Mouse (Mus musculus): Measurements from ENCODE around the gene Gm26558. TPM values are rescaled to one million over a fixed set of nuclear protein-coding genes. Genes with fewer than 3 reads are reported as not detected.

The Gm26558 gene
- total and polyA plus RNA-seq, 2 experiments from 2014 or later = 0.58 to 4.8 TPM

DNA sequence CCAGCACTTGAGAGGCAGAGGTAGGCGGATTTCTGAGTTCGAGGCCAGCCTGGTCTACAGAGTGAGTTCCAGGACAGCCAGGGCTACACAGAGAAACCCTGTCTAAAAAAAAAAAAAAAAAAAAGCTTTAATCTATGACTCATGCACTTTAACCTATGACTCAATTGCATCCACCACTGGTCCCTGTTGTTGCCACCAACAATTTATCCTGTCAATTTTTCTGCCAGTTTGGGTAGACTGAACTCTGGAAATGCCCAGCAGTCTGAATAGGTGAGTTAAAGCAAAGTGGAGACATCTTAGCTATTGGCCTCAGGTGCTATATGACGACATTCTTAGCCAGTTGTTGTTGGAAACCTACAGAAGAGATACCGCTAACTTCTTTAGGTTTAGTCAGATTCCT, 12.4 kb downstream of the Gm26558 start:
- ATAC-seq (no peak), DNase-seq (ENCODE audit: low spot score) (no peak)
- no peak overlapping the region for H3K4me3 ChIP-seq (ENCODE audit: low read length)
- no peaks in the 10 kb centered on the region for H3K27me3 ChIP-seq (ENCODE audit: insufficient read depth, low read length)
- no peaks in the 10 kb centered on the region for H3K36me3 ChIP-seq (ENCODE audit: insufficient read depth, low read length)
- no peak for TF ChIP-seq CTCF (IDR thresholded peaks at IDR 0.05; ENCODE audit: low read depth)
- no peaks in the 10 kb centered on the region for H3K9me3 ChIP-seq (ENCODE audit: low read length)
- no peak overlapping the region for H3K9ac ChIP-seq (replicated peaks; ENCODE audit: low read length)
- H3K4me2 ChIP-seq (ENCODE audit: low read depth, low read length) = no peak overlapping the region
- WGBS = 90% methylated on average over 4 of the region's 4 CpGs
- no peaks in the 10 kb centered on the region for H3K4me1 ChIP-seq (ENCODE audit: insufficient read depth, low read length)
- no peak overlapping the region for H3K27ac ChIP-seq

DNA sequence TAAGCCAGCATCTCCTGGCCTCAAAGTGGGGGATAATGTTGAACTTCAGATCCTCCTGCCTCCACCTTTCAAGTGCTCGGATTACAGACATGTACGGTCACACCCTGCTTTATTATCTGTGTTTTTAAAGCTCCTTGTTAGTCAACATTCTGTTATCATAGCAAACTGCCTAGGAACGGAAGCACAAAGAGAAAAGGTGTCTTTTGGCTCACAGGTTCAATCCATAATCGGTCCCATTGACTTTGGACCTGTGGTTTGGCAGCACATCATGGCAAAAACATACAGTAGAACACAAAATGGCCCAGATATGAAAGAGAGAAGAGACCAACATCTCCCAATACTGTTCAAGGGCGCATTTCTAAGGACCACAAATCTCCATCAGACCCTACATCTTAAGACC, 13.6 kb downstream of the Gm26558 start:
- ATAC-seq (no peak), DNase-seq (ENCODE audit: low spot score) (no peak)
- Histone ChIP-seq H3K27me3 (ENCODE audit: insufficient read depth, low read length) (no peaks in the 10 kb centered on the region), H3K9me3 (ENCODE audit: low read length) (no peaks in the 10 kb centered on the region), H3K36me3 (ENCODE audit: insufficient read depth, low read length) (no peaks in the 10 kb centered on the region), H3K4me1 (ENCODE audit: insufficient read depth, low read length) (no peaks in the 10 kb centered on the region), H3K9ac (replicated peaks; ENCODE audit: low read length) (no peak overlapping the region), H3K27ac (no peak overlapping the region), H3K4me3 (ENCODE audit: low read length) (no peak overlapping the region), H3K4me2 (ENCODE audit: low read depth, low read length) (no peak overlapping the region)
- WGBS = 96% methylated on average over 5 of the region's 5 CpGs
- no peak for TF ChIP-seq CTCF (IDR thresholded peaks at IDR 0.05; ENCODE audit: low read depth)

DNA sequence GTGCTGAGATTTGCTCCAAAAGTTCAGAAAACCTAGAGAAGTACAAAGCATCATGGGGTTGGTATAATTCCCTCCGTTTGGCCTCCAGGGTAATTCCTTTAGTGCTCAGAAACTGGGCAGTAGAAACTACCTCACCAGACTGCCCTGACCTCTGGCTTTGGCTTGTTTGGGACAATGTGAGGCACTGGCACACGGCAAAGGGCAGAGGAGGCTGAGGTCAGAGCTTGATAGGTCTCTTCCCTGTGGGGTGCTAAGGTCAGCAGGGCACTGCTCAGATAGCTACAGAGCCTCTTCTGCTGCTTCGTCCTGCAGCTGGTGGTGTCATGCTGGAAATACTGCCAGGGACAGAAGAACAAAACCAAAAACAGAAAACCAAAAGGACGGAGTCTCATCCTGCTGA, 14.2 kb downstream of the Gm26558 start:
- no peaks in the 10 kb centered on the region for H3K27me3 ChIP-seq (ENCODE audit: insufficient read depth, low read length)
- no peak for DNase-seq (ENCODE audit: low spot score)
- no peak for ATAC-seq
- no peaks in the 10 kb centered on the region for H3K9me3 ChIP-seq (ENCODE audit: low read length)
- H3K4me3 ChIP-seq (ENCODE audit: low read length) = no peak overlapping the region
- WGBS = 27% methylated on average over 4 of the region's 4 CpGs
- H3K4me1 ChIP-seq (ENCODE audit: insufficient read depth, low read length) = no peaks in the 10 kb centered on the region; the same call in 1 of the 2 replicates
- H3K9ac ChIP-seq (replicated peaks; ENCODE audit: low read length) = no peak overlapping the region
- no peak overlapping the region for H3K27ac ChIP-seq
- no peak overlapping the region for H3K4me2 ChIP-seq (ENCODE audit: low read depth, low read length)
- no peaks in the 10 kb centered on the region for H3K36me3 ChIP-seq (ENCODE audit: insufficient read depth, low read length)
- TF ChIP-seq CTCF (IDR thresholded peaks at IDR 0.05; ENCODE audit: low read depth) = no peak

DNA sequence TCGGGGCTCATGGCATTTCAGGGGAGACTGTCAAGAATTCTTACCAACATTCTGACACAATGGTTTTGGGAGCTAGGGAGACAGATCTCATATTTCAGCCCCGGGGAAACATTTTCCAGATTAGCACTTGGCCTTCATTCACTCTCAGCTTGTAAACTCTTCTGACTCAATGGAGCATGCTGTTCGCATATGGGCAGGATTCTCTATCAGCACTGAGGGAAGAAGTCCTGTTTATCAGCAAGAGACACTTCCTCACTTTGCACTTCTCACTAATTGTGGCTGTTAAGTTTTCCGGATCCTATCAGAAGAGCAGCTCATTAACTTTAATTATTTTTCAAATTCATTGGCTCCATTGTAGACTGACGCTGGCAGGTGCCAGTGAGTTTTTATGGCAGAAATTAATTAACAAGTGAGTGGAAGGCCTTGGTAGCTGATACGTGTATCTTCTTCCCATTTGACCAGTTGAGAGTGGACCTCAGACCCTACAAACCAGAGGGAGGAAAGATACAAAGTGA, 16.6 kb downstream of the Gm26558 start:
- no peak overlapping the region for H3K27ac ChIP-seq
- no peaks in the 10 kb centered on the region for H3K27me3 ChIP-seq (ENCODE audit: insufficient read depth, low read length)
- peak; percentile 19 for DNase-seq (ENCODE audit: low spot score)
- no peaks in the 10 kb centered on the region for H3K36me3 ChIP-seq (ENCODE audit: insufficient read depth, low read length)
- no peak for TF ChIP-seq CTCF (IDR thresholded peaks at IDR 0.05; ENCODE audit: low read depth)
- ATAC-seq = no peak
- no peak overlapping the region for H3K9ac ChIP-seq (replicated peaks; ENCODE audit: low read length)
- no peak overlapping the region for H3K4me2 ChIP-seq (ENCODE audit: low read depth, low read length)
- WGBS = 63% methylated on average over 6 of the region's 6 CpGs
- H3K4me1 ChIP-seq (ENCODE audit: insufficient read depth, low read length) = no peaks in the 10 kb centered on the region; the same call in 1 of the 2 replicates
- no peaks in the 10 kb centered on the region for H3K9me3 ChIP-seq (ENCODE audit: low read length)
- H3K4me3 ChIP-seq (ENCODE audit: low read length) = no peak overlapping the region

DNA sequence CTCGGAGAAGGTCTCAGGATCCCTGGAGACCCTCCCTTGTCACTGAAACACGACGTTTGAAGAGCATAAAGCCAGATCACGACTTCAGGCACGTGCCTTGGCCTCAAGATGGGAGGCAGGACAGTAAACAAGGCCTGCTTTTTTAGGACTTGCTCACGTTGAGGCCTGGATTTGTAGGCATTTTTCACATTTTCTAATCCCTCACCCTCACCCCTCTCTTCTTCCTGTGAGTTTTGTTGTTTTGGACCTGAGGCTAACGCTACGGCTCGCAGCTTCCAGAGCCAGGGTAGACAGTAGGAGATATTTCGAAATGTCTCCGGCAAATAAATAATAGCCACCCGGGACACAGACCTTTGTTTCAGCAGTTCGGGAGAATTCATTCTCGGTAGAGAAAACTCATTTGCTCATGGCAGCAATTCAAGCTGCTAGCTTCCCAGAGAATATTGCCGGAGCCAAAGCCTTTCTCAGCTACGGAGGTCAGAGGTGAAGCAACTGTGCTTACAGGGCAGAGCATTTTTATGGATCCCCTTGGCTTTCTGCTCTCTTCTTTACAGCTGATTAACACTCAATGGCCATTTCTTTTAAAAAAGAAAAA, 18.8 kb downstream of the Gm26558 start:
- H3K36me3 ChIP-seq (ENCODE audit: insufficient read depth, low read length) = no peaks in the 10 kb centered on the region
- peak; percentile 45 for DNase-seq (ENCODE audit: low spot score)
- H3K27ac ChIP-seq = peak overlapping the region; percentile 58
- H3K27me3 ChIP-seq (ENCODE audit: insufficient read depth, low read length) = no peaks in the 10 kb centered on the region
- H3K4me2 ChIP-seq (ENCODE audit: low read depth, low read length) = no peak overlapping the region
- H3K9me3 ChIP-seq (ENCODE audit: low read length) = no peaks in the 10 kb centered on the region
- H3K4me3 ChIP-seq (ENCODE audit: low read length) = no peak overlapping the region
- no peak for TF ChIP-seq CTCF (IDR thresholded peaks at IDR 0.05; ENCODE audit: low read depth)
- WGBS = 28% methylated on average over 16 of the region's 16 CpGs
- H3K9ac ChIP-seq (replicated peaks; ENCODE audit: low read length) = no peak overlapping the region
- no peaks in the 10 kb centered on the region; the same call in 1 of the 2 replicates for H3K4me1 ChIP-seq (ENCODE audit: insufficient read depth, low read length)
- no peak for ATAC-seq

DNA sequence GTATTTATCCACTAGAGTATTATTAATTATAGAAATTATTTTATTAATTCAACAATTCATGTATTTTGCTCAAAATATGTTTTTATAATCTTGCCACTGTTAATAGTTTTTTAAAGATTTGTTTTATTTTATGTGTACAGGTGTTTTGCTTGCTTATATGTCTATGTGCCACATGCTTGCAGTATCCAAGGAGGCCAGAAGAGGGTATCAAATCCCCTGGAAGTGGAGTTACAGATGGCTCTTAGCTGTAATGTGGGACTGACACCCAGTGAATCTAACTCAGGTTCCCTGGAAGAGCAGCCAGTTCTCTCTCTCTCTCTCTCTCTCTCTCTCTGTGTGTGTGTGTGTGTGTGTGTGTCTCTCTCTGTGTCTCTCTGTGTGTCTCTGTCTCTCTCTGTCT, 20.9 kb downstream of the Gm26558 start:
- no peaks in the 10 kb centered on the region for H3K36me3 ChIP-seq (ENCODE audit: insufficient read depth, low read length)
- TF ChIP-seq CTCF (IDR thresholded peaks at IDR 0.05; ENCODE audit: low read depth) = peak; percentile 23; the same call in 1 of the 2 replicates
- no peaks in the 10 kb centered on the region; the same call in 1 of the 2 replicates for H3K4me1 ChIP-seq (ENCODE audit: insufficient read depth, low read length)
- H3K4me2 ChIP-seq (ENCODE audit: low read depth, low read length) = no peak overlapping the region
- no peaks in the 10 kb centered on the region for H3K27me3 ChIP-seq (ENCODE audit: insufficient read depth, low read length)
- H3K9ac ChIP-seq (replicated peaks; ENCODE audit: low read length) = no peak overlapping the region
- DNase-seq (ENCODE audit: low spot score) (no peak), ATAC-seq (no peak)
- 0 out of 2 replicates have a peak, but pooled peaks cover 6% of the 10 kb centered on the region for H3K9me3 ChIP-seq (ENCODE audit: low read length)
- no peak overlapping the region for H3K27ac ChIP-seq
- no peak overlapping the region for H3K4me3 ChIP-seq (ENCODE audit: low read length)

- Histone ChIP-seq H3K27ac (no peak overlapping the region), H3K9ac (replicated peaks; ENCODE audit: low read length) (no peak overlapping the region), H3K4me1 (ENCODE audit: insufficient read depth, low read length) (no peaks in the 10 kb centered on the region; the same call in 1 of the 2 replicates), H3K4me3 (ENCODE audit: low read length) (no peak overlapping the region), H3K27me3 (ENCODE audit: insufficient read depth, low read length) (no peaks in the 10 kb centered on the region), H3K4me2 (ENCODE audit: low read depth, low read length) (no peak overlapping the region), H3K9me3 (ENCODE audit: low read length) (0 out of 2 replicates have a peak, but pooled peaks cover 6% of the 10 kb centered on the region), H3K36me3 (ENCODE audit: insufficient read depth, low read length) (no peaks in the 10 kb centered on the region)
- DNase-seq (ENCODE audit: low spot score) = no peak
- TF ChIP-seq CTCF (IDR thresholded peaks at IDR 0.05; ENCODE audit: low read depth) = no peak
- WGBS = 86% methylated on average over 5 of the region's 5 CpGs
- ATAC-seq = no peak
Measured at GRCm38 (mm10) chr2:70634028-70634690, 27.7 kb downstream of the Gm26558 start.
